12 mouse cellular contexts compared by ENCODE assay signal in genomic region chr2:8379590-8379989, GRCm38 (mm10).
"Had no signal": no experiment of that assay in that cellular context is flagged by ENCODE, and none has a peak within 500 bp of the region (broad histone marks: within the 10 kb centered on the region; RNA-seq: fewer than 3 reads in every experiment).

No protein-coding gene starts in this region.

- H3K36me3 ChIP-seq: limb, embryonic 12.5 days; liver, embryonic 13.5 days; lung, embryonic 15.5 days; midbrain, embryonic 13.5 days; neural tube, embryonic 15.5 days had no signal

- H3K9ac ChIP-seq: limb, embryonic 12.5 days; liver, embryonic 13.5 days; liver, postnatal 0 days; lung, embryonic 15.5 days; midbrain, embryonic 13.5 days; neural tube, embryonic 15.5 days had no signal

- H3K27me3 ChIP-seq: limb, embryonic 12.5 days; liver, embryonic 13.5 days; lung, embryonic 15.5 days; midbrain, embryonic 13.5 days; neural tube, embryonic 15.5 days had no signal

- H3K4me2 ChIP-seq: limb, embryonic 12.5 days; liver, embryonic 13.5 days; lung, embryonic 15.5 days; midbrain, embryonic 13.5 days; neural tube, embryonic 15.5 days had no signal

- H3K27ac ChIP-seq: limb, embryonic 12.5 days; liver, embryonic 13.5 days; lung, embryonic 15.5 days; macrophage; midbrain, embryonic 13.5 days; neural tube, embryonic 15.5 days had no signal

- ATAC-seq: liver, postnatal 0 days had no signal

- H3K4me1 ChIP-seq: limb, embryonic 12.5 days; liver, embryonic 13.5 days; lung, embryonic 15.5 days; midbrain, embryonic 13.5 days; neural tube, embryonic 15.5 days had no signal

- DNase-seq: liver; liver, embryonic 13.5 days; liver, postnatal 0 days; spleen, adult 18-20 months; thymus, adult 18-20 months; thymus, postnatal 14 days had no signal

- H3K4me3 ChIP-seq: limb, embryonic 12.5 days; liver, embryonic 13.5 days; lung, embryonic 15.5 days; midbrain, embryonic 13.5 days; myocyte; neural tube, embryonic 15.5 days had no signal

- H3K9me3 ChIP-seq: liver, embryonic 13.5 days; lung, embryonic 15.5 days; neural tube, embryonic 15.5 days had no signal
